Mouse (Mus musculus): ENCODE data around the gene Fancd2os.

- TF ChIP-seq POLR2A (IDR thresholded peaks at IDR 0.05; ENCODE audit: control insufficient read depth in 1 of 2, insufficient read depth in 1 of 2, low read depth in 1 of 2, low read length in 2 of 2, poor library complexity in 1 of 2) (no peak), KAT2A (conservative IDR thresholded peaks at IDR 0.05; ENCODE audit: low read depth, low read length) (no peak)
Measured at GRCm38 (mm10) chr6:113603993-113604392, 3.5 kb upstream of the Fancd2os start.

Data from MEL (cell line).